Mouse (Mus musculus) heart, embryonic 14.5 days (tissue): ENCODE measurements at regions not wholly inside any gene's neighbourhood (a gene's known extent, or its start where the extent isn't known, plus 50 kb on each side); places are given as distances from the start of the nearest gene placed in this dataset.

Source experiments
- ATAC-seq: fragments of 200-750 bp; cut with Nextera tagmentation; 2 replicates; pipeline ENCODE4 v1.8.0; 2017; ENCODE audit warnings: low read depth, moderate TSS enrichment; ENCODE audit not compliant: insufficient number of reproducible peaks, insufficient read depth, low FRiP score
- H3K27ac ChIP-seq, 2 experiments: fragments of 200-500 bp in 1 of 2; fragments of 300-500 bp in 1 of 2; sonication (generic) in 1 of 2; replicated peaks in 1 of 2; 2 replicates each; pipeline ENCODE4 v1.5.1; 2012 to 2014; ENCODE audit warnings: low read depth in 2 of 2, low read length in 2 of 2, control low read depth in 1 of 2, mild to moderate bottlenecking in 1 of 2, mixed read lengths in 1 of 2; ENCODE audit not compliant: control insufficient read depth in 1 of 2, insufficient read depth in 1 of 2
- H3K27me3 ChIP-seq: fragments of 300-500 bp; sonication (generic); 2 replicates; pipeline ENCODE4 v1.6.1; 2014; ENCODE audit warnings: mild to moderate bottlenecking, low read length, control low read depth; ENCODE audit not compliant: control insufficient read depth, insufficient read depth
- H3K36me3 ChIP-seq: fragments of 300-500 bp; sonication (generic); 2 replicates; pipeline ENCODE4 v1.6.1; 2014; ENCODE audit warnings: mild to moderate bottlenecking, control low read depth, low read length, mixed read lengths; ENCODE audit not compliant: control insufficient read depth, insufficient read depth
- H3K4me1 ChIP-seq, 2 experiments: fragments of 200-500 bp in 1 of 2; fragments of 300-500 bp in 1 of 2; sonication (generic) in 1 of 2; 2 replicates each; pipeline ENCODE4 v1.6.1; 2012 to 2014; ENCODE audit warnings: low read length in 2 of 2, control low read depth in 1 of 2, mixed read lengths in 1 of 2; ENCODE audit not compliant: control insufficient read depth in 2 of 2, insufficient read depth in 2 of 2
- H3K4me2 ChIP-seq: fragments of 300-500 bp; sonication (generic); 2 replicates; pipeline ENCODE4 v1.6.1; 2014; ENCODE audit warnings: mild to moderate bottlenecking, low read length
- H3K4me3 ChIP-seq, 2 experiments: fragments of 200-500 bp in 1 of 2; fragments of 300-500 bp in 1 of 2; sonication (generic) in 1 of 2; 2 replicates each; pipeline ENCODE4 v1.5.1; 2012 to 2014; ENCODE audit warnings: low read length in 2 of 2, mild to moderate bottlenecking in 2 of 2, control low read depth in 1 of 2, low read depth in 1 of 2, moderate library complexity in 1 of 2; ENCODE audit not compliant: control insufficient read depth in 1 of 2, insufficient read depth in 1 of 2
- H3K9ac ChIP-seq: fragments of 300-500 bp; sonication (generic); 2 replicates; pipeline ENCODE4 v1.6.1; 2014; ENCODE audit warnings: mild to moderate bottlenecking, low read length
- H3K9me3 ChIP-seq: fragments of 300-500 bp; sonication (generic); 2 replicates; pipeline ENCODE4 v1.6.1; 2016; ENCODE audit warnings: low read length, control low read depth; ENCODE audit not compliant: control insufficient read depth
- WGBS: fragments of 180-500 bp; shearing (Covaris S2); extraction: QIAGEN DNeasy Blood & Tissue Kit; methylation state at CpG from one replicate; pipeline ENCODE4 v1.1.7; 2014; 5-methylcytosine and 5-hydroxymethylcytosine counted together

DNA sequence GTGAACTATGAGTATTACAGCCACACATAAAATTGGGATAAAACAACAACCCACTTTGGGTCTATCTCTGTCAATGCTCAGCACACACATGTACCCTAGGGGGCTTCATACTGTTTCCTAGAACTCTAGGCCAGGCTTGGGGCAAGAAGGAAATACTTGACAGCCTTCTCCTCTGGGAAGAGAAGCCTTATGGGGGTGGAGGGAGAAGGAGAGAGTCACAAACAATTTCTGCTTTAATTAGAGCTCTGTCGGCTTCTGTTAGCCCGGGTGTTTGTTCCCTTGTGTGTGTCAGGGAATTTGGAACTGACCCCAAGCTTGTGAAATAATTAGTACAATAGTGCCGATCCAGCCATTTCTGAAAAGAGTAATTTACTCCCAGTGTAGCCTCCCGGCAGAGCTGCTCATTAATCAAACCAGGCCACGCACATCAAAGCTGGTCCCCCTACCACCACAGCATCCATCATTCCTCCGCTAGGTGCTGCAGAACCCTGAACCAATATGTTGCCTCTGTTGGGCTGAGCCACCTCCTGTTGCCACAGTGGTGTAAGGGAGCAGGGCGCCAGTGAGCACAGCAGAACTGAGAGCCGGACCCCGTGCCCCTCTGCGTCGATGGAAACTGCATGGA, 307.3 kb downstream of the Tmem114 start:
- H3K4me1 ChIP-seq = no peaks in the 10 kb centered on the region
- no peaks in the 10 kb centered on the region for H3K9me3 ChIP-seq
- H3K36me3 ChIP-seq = no peaks in the 10 kb centered on the region
- H3K27ac ChIP-seq = no peak overlapping the region
- no peaks in the 10 kb centered on the region for H3K27me3 ChIP-seq
- H3K4me3 ChIP-seq = no peak overlapping the region
- H3K4me2 ChIP-seq = no peak overlapping the region
- 75% methylated on average over 11 of the region's 11 CpGs for WGBS
- H3K9ac ChIP-seq = no peak overlapping the region
- ATAC-seq = no peak

DNA sequence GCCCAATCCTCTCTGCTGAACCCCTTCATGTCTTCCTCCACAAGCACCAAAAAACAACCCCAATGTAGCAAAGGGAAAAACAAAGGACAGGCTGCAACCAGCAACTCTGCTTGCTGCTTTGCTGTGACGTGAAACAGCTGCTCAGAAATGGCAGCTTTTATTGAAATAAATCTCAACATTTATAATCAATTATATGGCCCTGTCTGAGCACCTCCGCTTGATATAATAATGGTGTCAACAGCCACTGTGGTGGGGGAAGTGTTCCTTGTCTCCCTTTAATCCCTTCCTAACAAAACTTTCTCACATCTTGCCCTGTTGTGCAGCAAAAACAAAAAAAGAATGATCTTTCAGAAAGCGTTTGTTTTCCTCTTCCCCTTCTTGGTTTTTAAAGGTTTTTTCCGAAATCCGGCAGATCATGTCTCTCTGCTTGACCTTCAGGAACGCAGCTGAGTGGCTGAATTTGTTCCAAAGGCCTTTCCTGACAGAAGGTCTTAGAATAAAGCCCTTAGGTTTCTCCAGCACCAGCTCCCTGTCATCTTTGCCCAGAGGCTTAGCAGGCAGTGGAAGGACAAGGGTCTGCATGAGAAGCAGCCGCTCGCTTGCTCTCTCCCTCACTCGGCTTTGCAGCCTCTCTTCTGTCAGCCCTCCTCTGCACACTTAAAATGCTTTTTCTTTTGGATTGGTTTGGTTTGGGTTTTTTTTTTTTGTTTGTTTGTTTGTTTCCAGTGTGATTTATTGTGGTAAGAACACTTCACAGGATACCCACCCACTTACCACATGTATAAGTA, 313.4 kb downstream of the Tmem114 start:
- Histone ChIP-seq H3K4me2 (no peak overlapping the region), H3K9me3 (no peaks in the 10 kb centered on the region), H3K4me3 (no peak overlapping the region), H3K9ac (no peak overlapping the region), H3K27ac (no peak overlapping the region), H3K36me3 (no peaks in the 10 kb centered on the region), H3K27me3 (no peaks in the 10 kb centered on the region), H3K4me1 (no peaks in the 10 kb centered on the region)
- 59% methylated on average over 9 of the region's 9 CpGs for WGBS
- ATAC-seq = no peak

DNA sequence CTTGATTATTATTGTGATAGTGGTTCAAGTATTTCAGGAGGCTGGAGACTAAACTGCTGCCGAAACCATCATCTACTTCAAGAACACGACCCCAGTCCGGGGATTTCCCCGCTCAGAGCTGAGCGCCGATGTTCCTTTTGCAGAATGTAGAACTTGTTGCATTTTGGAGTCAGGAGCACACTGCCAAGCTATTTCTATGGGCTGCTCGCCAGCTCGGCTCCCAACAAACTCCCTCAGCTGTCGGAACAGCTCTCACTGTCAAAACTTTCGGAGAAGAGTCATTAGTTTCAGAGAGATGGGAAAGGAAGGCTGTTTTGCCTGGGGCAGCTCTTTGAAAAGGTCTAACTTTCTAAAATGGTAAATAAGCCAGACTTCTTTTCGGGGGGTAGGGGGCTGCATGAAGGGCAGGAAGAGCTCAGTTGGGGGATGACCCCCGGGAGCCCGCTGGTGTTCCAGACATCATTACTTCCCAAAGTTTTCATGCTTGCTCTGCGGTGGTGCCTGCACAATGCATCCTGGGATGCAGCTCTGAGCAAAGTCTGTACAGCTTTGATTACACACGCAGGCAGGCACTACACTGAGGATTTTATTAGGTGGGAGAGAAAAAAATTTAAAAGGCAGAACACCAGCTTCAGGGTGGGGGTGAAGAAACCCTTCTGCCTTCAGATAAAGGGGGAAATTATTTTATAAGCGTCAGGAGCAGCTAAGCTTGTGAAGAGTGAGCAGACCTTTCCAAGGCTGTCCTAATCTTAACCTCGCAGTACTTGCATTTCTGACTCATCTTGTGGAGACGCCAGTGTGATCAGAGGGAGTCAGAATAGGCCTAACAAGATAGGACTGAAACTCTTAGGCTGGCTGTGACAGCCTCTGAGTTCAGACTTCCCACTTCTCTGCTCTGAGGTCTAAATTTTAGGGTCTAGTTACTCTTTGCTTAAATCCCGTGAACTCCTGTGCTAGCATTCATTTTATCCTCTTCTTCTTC, 316.5 kb downstream of the Tmem114 start:
- H3K4me1 ChIP-seq = no peaks in the 10 kb centered on the region
- WGBS = 69% methylated on average over 19 of the region's 19 CpGs
- no peaks in the 10 kb centered on the region for H3K36me3 ChIP-seq
- no peaks in the 10 kb centered on the region for H3K9me3 ChIP-seq
- no peak overlapping the region for H3K9ac ChIP-seq
- no peak overlapping the region for H3K4me3 ChIP-seq
- H3K27ac ChIP-seq = no peak overlapping the region
- ATAC-seq = no peak
- H3K27me3 ChIP-seq = no peaks in the 10 kb centered on the region
- H3K4me2 ChIP-seq = no peak overlapping the region

DNA sequence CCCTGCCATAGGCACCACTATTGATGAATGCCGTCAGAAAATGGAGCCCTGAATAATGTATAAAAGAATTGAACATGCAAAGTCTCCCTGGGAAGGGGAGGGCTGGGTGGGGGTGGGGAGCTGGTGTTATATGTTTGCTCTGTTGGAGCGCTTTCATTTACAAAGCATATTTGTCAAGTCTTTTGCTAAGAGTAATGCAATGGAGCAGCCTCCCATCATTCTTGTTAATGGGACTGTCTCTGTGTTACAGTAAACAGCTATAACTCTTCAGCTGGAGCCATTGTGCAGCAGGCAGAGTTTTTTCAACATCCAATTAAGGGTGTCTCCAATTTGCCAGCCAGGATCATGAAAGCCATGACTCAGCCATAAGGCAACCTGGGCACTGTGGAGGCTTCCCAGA, 345.9 kb downstream of the Tmem114 start:
- Histone ChIP-seq H3K4me3 (no peak overlapping the region), H3K27ac (no peak overlapping the region), H3K36me3 (no peaks in the 10 kb centered on the region), H3K27me3 (no peaks in the 10 kb centered on the region), H3K4me2 (no peak overlapping the region), H3K4me1 (no peaks in the 10 kb centered on the region), H3K9ac (no peak overlapping the region), H3K9me3 (no peaks in the 10 kb centered on the region)
- no peak for ATAC-seq
- WGBS = 84% methylated on average over 2 of the region's 2 CpGs

DNA sequence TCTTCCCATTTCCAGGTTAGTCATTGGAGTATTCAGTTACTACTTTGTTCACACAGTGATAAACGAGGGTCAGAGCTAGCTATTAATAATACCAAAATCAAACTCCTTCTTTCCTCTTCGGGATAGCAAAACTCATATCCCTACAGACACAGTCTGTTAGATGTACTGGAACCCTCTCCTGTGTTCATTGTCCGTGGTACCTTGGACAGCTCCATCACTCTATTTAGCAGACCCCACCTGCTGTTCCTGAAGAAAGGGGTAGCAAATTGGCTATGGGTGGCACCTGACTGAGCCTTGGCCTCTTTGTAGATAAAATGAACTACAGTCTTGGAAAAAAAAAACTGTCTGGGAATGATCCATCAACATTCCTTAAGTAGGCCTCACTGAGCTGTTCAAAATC, 346.5 kb downstream of the Tmem114 start:
- Histone ChIP-seq H3K27me3 (no peaks in the 10 kb centered on the region), H3K9me3 (no peaks in the 10 kb centered on the region), H3K4me2 (no peak overlapping the region), H3K4me1 (no peaks in the 10 kb centered on the region), H3K36me3 (no peaks in the 10 kb centered on the region), H3K4me3 (no peak overlapping the region), H3K9ac (no peak overlapping the region), H3K27ac (no peak overlapping the region)
- ATAC-seq = no peak
- 50% methylated on average over 3 of the region's 3 CpGs for WGBS

DNA sequence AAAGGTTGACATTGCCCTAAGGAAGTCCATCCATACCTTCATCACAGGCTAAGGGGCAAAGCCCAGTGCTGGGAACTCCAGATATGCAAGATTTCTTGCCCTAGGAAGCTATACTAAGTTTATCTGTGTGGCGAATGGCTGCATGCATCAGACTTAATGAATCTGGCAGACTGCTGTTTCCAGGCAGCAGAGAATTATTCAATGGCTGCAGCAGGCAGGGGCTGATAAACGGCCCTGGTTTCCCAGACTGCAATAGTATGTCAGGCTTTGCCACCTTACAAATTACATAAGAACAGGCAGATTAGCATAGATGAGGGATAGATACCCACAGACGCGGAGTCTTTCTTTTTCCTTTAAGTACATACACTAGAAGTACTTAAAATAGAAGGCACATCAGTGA, 350.2 kb downstream of the Tmem114 start:
- no peak overlapping the region for H3K27ac ChIP-seq

DNA sequence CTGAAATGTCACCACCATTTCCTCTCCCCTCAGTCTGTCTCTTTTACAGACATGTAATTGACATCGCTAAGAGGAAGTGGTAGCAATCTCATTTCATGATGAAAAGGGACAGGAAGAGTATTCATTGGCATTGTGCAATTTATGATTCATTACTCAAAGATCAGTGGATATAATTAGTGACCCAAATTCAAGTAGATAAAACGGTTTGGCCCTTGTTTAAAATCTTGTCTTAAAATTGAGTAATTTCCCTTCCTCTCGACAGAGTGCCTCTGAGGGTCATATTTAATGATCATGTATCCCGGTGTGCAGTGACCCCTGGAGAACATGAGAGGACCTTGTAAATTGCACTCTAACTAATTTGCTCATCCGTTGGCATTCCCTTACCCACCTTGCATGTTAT, 371.0 kb downstream of the Tmem114 start:
- no peak overlapping the region for H3K27ac ChIP-seq
- no peaks in the 10 kb centered on the region for H3K9me3 ChIP-seq
- no peak overlapping the region for H3K9ac ChIP-seq
- no peak overlapping the region for H3K4me2 ChIP-seq
- WGBS = 66% methylated on average over 5 of the region's 5 CpGs
- no peaks in the 10 kb centered on the region for H3K36me3 ChIP-seq
- H3K4me1 ChIP-seq = no peaks in the 10 kb centered on the region
- ATAC-seq = no peak
- no peak overlapping the region for H3K4me3 ChIP-seq
- no peaks in the 10 kb centered on the region for H3K27me3 ChIP-seq

More for the DNA sequence above, 350.2 kb downstream of the Tmem114 start:
- no peak overlapping the region for H3K4me3 ChIP-seq
- 60% methylated on average over 4 of the region's 4 CpGs for WGBS
- H3K4me2 ChIP-seq = no peak overlapping the region
- H3K9me3 ChIP-seq = 0 out of 2 replicates have a peak, but pooled peaks cover under 1% of the 10 kb centered on the region
- no peaks in the 10 kb centered on the region for H3K27me3 ChIP-seq
- no peak for ATAC-seq
- H3K4me1 ChIP-seq = no peaks in the 10 kb centered on the region
- H3K36me3 ChIP-seq = no peaks in the 10 kb centered on the region
- no peak overlapping the region for H3K9ac ChIP-seq
